Mouse (Mus musculus) ovary, postnatal 10 days (tissue): ENCODE measurements around the gene Slc25a42.

ENCODE experiments used
- DNase-seq: peaks from one replicate; pipeline ENCODE4 v3.0.0; 2022; ENCODE audit warnings: low spot score

Slc25a42 gene

GRCm38 (mm10) chr8:70170748-70171147, 41.4 kb downstream of the Slc25a42 start:
- DNase-seq: no peak

- no peak for DNase-seq
Measured at GRCm38 (mm10) chr8:70170116-70170515, 42.0 kb downstream of the Slc25a42 start.

GRCm38 (mm10) chr8:70166504-70167110, 45.5 kb downstream of the Slc25a42 start:
- DNase-seq: peak; percentile 39

- DNase-seq: no peak
Measured at GRCm38 (mm10) chr8:70163316-70163715, 48.8 kb downstream of the Slc25a42 start.

- no peak for DNase-seq
Measured at GRCm38 (mm10) chr8:70160015-70160414, 52.1 kb downstream of the Slc25a42 start.

GRCm38 (mm10) chr8:70159211-70159610, 52.9 kb downstream of the Slc25a42 start:
- DNase-seq: no peak

GRCm38 (mm10) chr8:70158069-70158853, 53.8 kb downstream of the Slc25a42 start:
- DNase-seq: peak; percentile 34

- DNase-seq: no peak
Measured at GRCm38 (mm10) chr8:70157240-70157800, 54.8 kb downstream of the Slc25a42 start.

- peak; percentile 31 for DNase-seq
Measured at GRCm38 (mm10) chr8:70152537-70153257, 59.4 kb downstream of the Slc25a42 start.

- no peak for DNase-seq
Measured at GRCm38 (mm10) chr8:70150158-70150557, 61.9 kb downstream of the Slc25a42 start.

GRCm38 (mm10) chr8:70147678-70148607, 64.2 kb downstream of the Slc25a42 start:
- no peak for DNase-seq

- DNase-seq: no peak
Measured at GRCm38 (mm10) chr8:70139981-70140380, 72.1 kb downstream of the Slc25a42 start.

GRCm38 (mm10) chr8:70139026-70139857, 72.9 kb downstream of the Slc25a42 start, which contains the start of the genes Rfxank, Borcs8 and Mef2b:
TSS of gene Rfxank (minus strand) at chr8:70139154.
TSS of gene Borcs8 (plus strand) at chr8:70139499.
TSS of gene Mef2b (plus strand) at chr8:70139711.
- peak; percentile 84 for DNase-seq

- no peak for DNase-seq
Measured at GRCm38 (mm10) chr8:70137890-70138289, 74.2 kb downstream of the Slc25a42 start.

GRCm38 (mm10) chr8:70136591-70136990, 75.5 kb downstream of the Slc25a42 start:
- DNase-seq: no peak

GRCm38 (mm10) chr8:70134931-70135330, 77.2 kb downstream of the Slc25a42 start:
- DNase-seq: no peak
